Mouse (Mus musculus): Measurements from ENCODE around the gene Fras1. TPM values are rescaled to one million over a fixed set of nuclear protein-coding genes. Genes with fewer than 3 reads are reported as not detected.

Fras1 gene
- total and polyA plus RNA-seq, 3 experiments = not detected

DNA sequence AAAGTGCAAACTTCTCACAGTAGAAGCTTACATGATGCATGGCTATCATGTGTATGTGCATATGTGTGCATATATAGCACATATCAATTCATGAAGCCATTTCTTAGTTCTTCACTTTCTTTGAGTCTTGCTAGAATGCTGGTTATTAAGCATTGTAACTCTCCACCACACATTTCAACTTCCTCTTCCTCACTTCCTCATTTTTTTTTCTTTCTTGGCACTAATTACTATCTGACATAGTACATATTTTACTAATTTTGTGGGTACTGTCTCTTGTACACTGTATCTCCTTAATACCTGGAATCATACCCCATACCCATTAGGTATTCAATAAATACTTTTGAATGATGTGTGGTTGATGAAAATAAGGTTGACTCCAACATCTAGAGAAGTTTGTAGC, 158.2 kb downstream of the Fras1 start:
- H3K4me3 ChIP-seq (ENCODE audit: control insufficient read depth in 1 of 2, insufficient read depth in 1 of 2, low read depth in 2 of 2, low read length in 2 of 2) = no peak overlapping the region
- no peak overlapping the region for H3K9ac ChIP-seq (ENCODE audit: control insufficient read depth, low read depth, low read length, poor library complexity, severe bottlenecking)
- H3K27ac ChIP-seq (ENCODE audit: control insufficient read depth, low read depth, low read length) = no peak overlapping the region
- no peaks in the 10 kb centered on the region for H3K9me3 ChIP-seq (replicated peaks; ENCODE audit: insufficient read depth, low read length)
- DNase-seq (ENCODE audit: low read depth, low spot score) = peak; percentile 65
- H3K79me2 ChIP-seq (ENCODE audit: control insufficient read depth, insufficient read depth, low read length, poor library complexity) = no peaks in the 10 kb centered on the region
- TF ChIP-seq MAFK (IDR thresholded peaks at IDR 0.05; ENCODE audit: borderline replicate concordance, low read depth, low read length) = no peak
- no peak for TF ChIP-seq ELF1 (IDR thresholded peaks at IDR 0.05; ENCODE audit: low read depth, low read length)
- no peak for TF ChIP-seq MXI1 (IDR thresholded peaks at IDR 0.05; ENCODE audit: low read depth, low read length)
- no peak for TF ChIP-seq USF1 (IDR thresholded peaks at IDR 0.05; ENCODE audit: low read depth, low read length)
- TF ChIP-seq RAD21 (IDR thresholded peaks at IDR 0.05; ENCODE audit: low read depth, low read length) = 0 out of 2 replicates have a peak, but pooled peaks have one; percentile 1
- TF ChIP-seq E2F4 (IDR thresholded peaks at IDR 0.05; ENCODE audit: borderline replicate concordance, low read depth, low read length) = no peak
- TF ChIP-seq TCF12 (IDR thresholded peaks at IDR 0.05; ENCODE audit: low read depth, low read length) = no peak
- TF ChIP-seq TBP (IDR thresholded peaks at IDR 0.05; ENCODE audit: low read depth, low read length) = no peak
- peak; percentile 93 for TF ChIP-seq ZNF384 (IDR thresholded peaks at IDR 0.05; ENCODE audit: low read depth, low read length)
- TF ChIP-seq KAT2A (conservative IDR thresholded peaks at IDR 0.05; ENCODE audit: low read depth, low read length) = no peak
- no peak for TF ChIP-seq TAL1 (IDR thresholded peaks at IDR 0.05; ENCODE audit: low read length)
- no peak for TF ChIP-seq NELFE (IDR thresholded peaks at IDR 0.05; ENCODE audit: low read depth, low read length)
- TF ChIP-seq UBTF (IDR thresholded peaks at IDR 0.05; ENCODE audit: borderline replicate concordance, insufficient read depth, low read depth, low read length) = no peak
- no peak for TF ChIP-seq SIN3A (IDR thresholded peaks at IDR 0.05; ENCODE audit: low read length)
- TF ChIP-seq MAX (IDR thresholded peaks at IDR 0.05; ENCODE audit: low read length) = no peak
- no peak for TF ChIP-seq CHD2 (IDR thresholded peaks at IDR 0.05; ENCODE audit: low read length)
- TF ChIP-seq POLR2AphosphoS2 (IDR thresholded peaks at IDR 0.05; ENCODE audit: low read length) = no peak
- no peak for TF ChIP-seq JUND (IDR thresholded peaks at IDR 0.05; ENCODE audit: low read depth, low read length)
- TF ChIP-seq GABPA (IDR thresholded peaks at IDR 0.05; ENCODE audit: low read depth, low read length) = no peak
- TF ChIP-seq SMC3 (IDR thresholded peaks at IDR 0.05; ENCODE audit: low read depth, low read length) = no peak
- TF ChIP-seq ZC3H11A (IDR thresholded peaks at IDR 0.05; ENCODE audit: low read depth, low read length) = no peak
- TF ChIP-seq RCOR1 (IDR thresholded peaks at IDR 0.05; ENCODE audit: low read depth, low read length) = no peak
- peak; percentile 41; the same call in 1 of the 2 replicates for TF ChIP-seq MYC (IDR thresholded peaks at IDR 0.05; ENCODE audit: low read depth, low read length)
- no peak for TF ChIP-seq ZKSCAN1 (IDR thresholded peaks at IDR 0.05; ENCODE audit: low read depth, low read length)
- no peak for TF ChIP-seq ZMIZ1 (IDR thresholded peaks at IDR 0.05; ENCODE audit: low read depth, low read length)
- TF ChIP-seq MAZ (IDR thresholded peaks at IDR 0.05; ENCODE audit: low read depth, low read length) = no peak
- TF ChIP-seq BHLHE40 (IDR thresholded peaks at IDR 0.05; ENCODE audit: borderline replicate concordance, low read depth, low read length) = no peak
- peak in 1 of 2 experiments; percentile 89; a peak in 2 of 4 replicates for TF ChIP-seq EP300 (IDR thresholded peaks at IDR 0.05; ENCODE audit: low read depth in 1 of 2, low read length in 2 of 2)
- TF ChIP-seq HCFC1 (IDR thresholded peaks at IDR 0.05; ENCODE audit: low read depth, low read length) = no peak
- TF ChIP-seq MEF2A (IDR thresholded peaks at IDR 0.05; ENCODE audit: extremely low read depth, insufficient replicate concordance, low read depth, low read length, poor library complexity, severe bottlenecking) = no peak
- TF ChIP-seq POLR2A (IDR thresholded peaks at IDR 0.05; ENCODE audit: control insufficient read depth in 1 of 2, insufficient read depth in 1 of 2, low read depth in 1 of 2, low read length in 2 of 2, poor library complexity in 1 of 2) = no peak
- H3K4me1 ChIP-seq (ENCODE audit: control insufficient read depth in 1 of 2, insufficient read depth in 2 of 2, low read length in 2 of 2) = no peaks in the 10 kb centered on the region
- peaks cover 0 to 3% of the 10 kb centered on the region in 2 experiments; a peak in 2 of 4 replicates for H3K36me3 ChIP-seq (ENCODE audit: control insufficient read depth in 1 of 2, insufficient read depth in 2 of 2, low read length in 2 of 2)
- no peaks in the 10 kb centered on the region for H3K27me3 ChIP-seq (ENCODE audit: control insufficient read depth in 1 of 2, insufficient read depth in 2 of 2, low read length in 2 of 2)

All from MEL (cell line).